Mouse (Mus musculus): Measurements from ENCODE around the gene Dnajc4. TPM values are rescaled to one million over a fixed set of nuclear protein-coding genes. Genes with fewer than 3 reads are reported as not detected.
"Not testable (repeated sequence)": the region's sequence is repeated elsewhere in the genome, so short reads cannot be mapped to it uniquely, and the experiment has no call there.

Gene Dnajc4
- polyA plus RNA-seq, 1 experiment from 2014 or later, result 32.1 TPM

DNA sequence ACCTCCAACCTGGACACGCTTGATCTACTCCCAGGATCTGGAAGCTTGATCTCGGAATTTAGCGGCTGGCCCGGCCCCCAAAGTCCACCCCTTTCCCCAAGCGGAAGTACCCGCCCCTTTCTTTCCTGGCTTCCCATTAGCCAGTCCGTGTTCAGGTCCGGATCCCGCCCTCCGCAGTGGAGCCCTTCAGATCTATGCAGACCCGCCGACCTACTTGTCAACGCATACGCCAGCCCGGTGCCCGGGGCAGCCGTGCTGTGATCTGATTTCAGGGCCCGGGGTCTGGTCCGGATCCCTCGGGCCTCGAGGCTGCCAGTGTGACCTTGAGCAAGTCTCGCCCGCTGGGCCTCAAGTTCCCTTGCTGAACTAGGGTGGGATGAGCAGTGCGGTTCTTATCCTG, 3.6 kb upstream of the Dnajc4 start, which contains the start of the genes Nudt22 and Trpt1:
Nudt22 (minus strand) TSS at position 112 of the 400 bp plus-strand sequence.
Trpt1 (plus strand) TSS at position 126 of the 400 bp plus-strand sequence.
- Histone ChIP-seq H3K4me2 (ENCODE audit: low read length) (peak within 1 kb of the TSS; percentile 90), H3K27ac (peak within 1 kb of the TSS; percentile 84), H3K4me1 (replicated peaks; ENCODE audit: insufficient read depth, low read length) (peaks cover 31% of the 10 kb centered on the region), H3K9ac (ENCODE audit: low read depth, low read length) (peak within 1 kb of the TSS; percentile 70), H3K4me3 (replicated peaks; ENCODE audit: low read depth, low read length) (peak within 1 kb of the TSS; percentile 56), H3K9me3 (replicated peaks; ENCODE audit: low read length) (no peaks in the 10 kb centered on the region), H3K27me3 (ENCODE audit: insufficient read depth, low read length) (no peaks in the 10 kb centered on the region), H3K36me3 (ENCODE audit: insufficient read depth, low read length) (peaks cover 11% of the 10 kb centered on the region; the same call in 1 of the 2 replicates)
- DNase-seq (ENCODE audit: low spot score) (peak; percentile 96), ATAC-seq (replicated peaks; ENCODE audit: low FRiP score, low read depth) (peak; percentile 71)
- under 1% methylated on average over 24 of the region's 24 CpGs for WGBS
- TF ChIP-seq CTCF (IDR thresholded peaks at IDR 0.05; ENCODE audit: low read depth), result no peak

DNA sequence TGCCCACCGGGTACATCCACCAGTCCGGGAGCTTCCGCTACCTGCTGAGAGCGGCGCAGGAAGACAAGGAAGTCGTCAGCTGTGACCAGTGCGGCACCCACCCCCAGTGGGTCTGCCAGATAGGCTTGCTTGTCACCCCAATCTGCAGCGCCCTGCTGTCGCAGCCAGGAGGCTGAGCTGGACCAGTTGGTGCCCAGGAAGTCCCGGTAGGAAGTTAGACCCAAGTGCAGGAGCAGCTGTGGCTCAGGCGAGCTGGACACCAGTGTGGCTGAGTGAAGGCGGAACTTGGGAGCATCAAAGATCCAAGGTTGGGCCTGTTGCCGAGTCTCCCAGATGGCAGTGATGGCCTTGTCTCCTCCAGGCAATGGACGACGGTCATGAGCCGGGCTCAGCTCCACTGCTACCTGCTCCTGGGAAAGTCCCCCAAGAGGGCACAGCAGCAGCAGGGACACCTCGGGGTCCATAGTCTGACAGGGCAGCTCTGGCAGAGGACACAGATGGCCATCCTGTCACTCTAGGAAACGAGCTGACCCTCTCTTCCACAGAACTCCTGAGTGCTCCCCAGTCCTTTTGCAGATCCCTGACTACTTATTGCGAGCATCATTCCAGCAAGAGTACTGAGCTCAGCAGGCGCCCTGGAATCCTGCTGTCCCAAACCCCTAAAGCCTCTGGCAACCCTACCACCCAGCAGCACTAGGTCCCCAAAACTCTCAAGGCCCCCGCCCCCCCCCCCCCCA, 3.1 kb upstream of the Dnajc4 start:
- Histone ChIP-seq H3K27me3 (ENCODE audit: insufficient read depth, low read length) (no peaks in the 10 kb centered on the region), H3K9me3 (replicated peaks; ENCODE audit: low read length) (no peaks in the 10 kb centered on the region), H3K4me1 (replicated peaks; ENCODE audit: insufficient read depth, low read length) (peaks cover 31% of the 10 kb centered on the region), H3K4me2 (ENCODE audit: low read length) (peak overlapping the region; percentile 90), H3K36me3 (ENCODE audit: insufficient read depth, low read length) (peaks cover 11% of the 10 kb centered on the region; the same call in 1 of the 2 replicates), H3K9ac (ENCODE audit: low read depth, low read length) (peak overlapping the region; percentile 70), H3K27ac (peak overlapping the region; percentile 50), H3K4me3 (replicated peaks; ENCODE audit: low read depth, low read length) (peak overlapping the region; percentile 56)
- DNase-seq (ENCODE audit: low spot score) (no peak), ATAC-seq (replicated peaks; ENCODE audit: low FRiP score, low read depth) (no peak)
- peak; percentile 17; the same call in 1 of the 2 replicates for TF ChIP-seq CTCF (IDR thresholded peaks at IDR 0.05; ENCODE audit: low read depth)
- WGBS, result 43% methylated on average over 21 of the region's 21 CpGs

DNA sequence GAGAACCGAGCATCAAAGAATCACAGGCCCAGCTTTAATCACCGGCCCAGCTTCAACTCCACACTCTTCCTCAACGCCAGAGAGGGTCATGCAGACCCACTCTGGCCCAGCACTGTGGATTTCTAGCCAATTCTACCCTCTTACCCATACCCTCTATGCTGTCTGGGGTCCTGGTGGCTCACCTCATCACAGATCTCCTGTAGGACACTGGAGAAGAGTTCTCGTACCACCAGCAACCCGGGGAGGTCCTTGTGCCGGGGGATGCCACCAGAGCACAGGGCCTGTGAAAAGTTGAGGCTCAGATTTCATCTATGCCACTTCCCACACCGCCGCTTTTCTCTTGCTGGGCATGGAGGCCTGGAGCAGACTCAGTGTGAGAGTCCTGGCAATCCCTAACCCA, 2.1 kb upstream of the Dnajc4 start:
- Histone ChIP-seq H3K4me3 (replicated peaks; ENCODE audit: low read depth, low read length) (0 out of 2 replicates have a peak overlapping the region, but pooled peaks have one; percentile 3), H3K36me3 (ENCODE audit: insufficient read depth, low read length) (peaks cover 7% of the 10 kb centered on the region; the same call in 1 of the 2 replicates), H3K27ac (no peak overlapping the region), H3K27me3 (ENCODE audit: insufficient read depth, low read length) (no peaks in the 10 kb centered on the region), H3K4me1 (replicated peaks; ENCODE audit: insufficient read depth, low read length) (peaks cover 31% of the 10 kb centered on the region), H3K4me2 (ENCODE audit: low read length) (peak overlapping the region; percentile 90), H3K9me3 (replicated peaks; ENCODE audit: low read length) (no peaks in the 10 kb centered on the region), H3K9ac (ENCODE audit: low read depth, low read length) (no peak overlapping the region)
- no peak for DNase-seq (ENCODE audit: low spot score)
- ATAC-seq (replicated peaks; ENCODE audit: low FRiP score, low read depth), result no peak
- 64% methylated on average over 8 of the region's 8 CpGs for WGBS
- TF ChIP-seq CTCF (IDR thresholded peaks at IDR 0.05; ENCODE audit: low read depth), result no peak

DNA sequence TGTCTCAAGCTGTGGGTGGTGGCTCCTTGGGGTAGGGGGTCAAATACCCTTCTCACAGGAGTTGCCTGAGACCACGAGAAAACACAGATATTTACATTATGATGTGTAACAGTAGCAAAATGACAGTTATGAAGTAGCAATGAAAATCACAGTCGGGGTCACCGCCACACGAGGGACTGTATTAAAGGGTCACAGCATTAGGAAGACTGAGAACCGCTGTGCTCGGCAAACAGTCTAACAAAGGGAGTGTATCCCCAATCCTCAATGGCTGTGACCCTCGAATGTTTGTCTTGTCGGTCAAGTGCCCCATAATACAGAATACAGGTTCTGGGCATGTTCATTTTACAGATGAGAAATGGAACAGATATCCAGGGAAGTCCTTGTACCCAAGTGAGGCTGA, 1.6 kb upstream of the Dnajc4 start:
- peaks cover 31% of the 10 kb centered on the region for H3K4me1 ChIP-seq (replicated peaks; ENCODE audit: insufficient read depth, low read length)
- TF ChIP-seq CTCF (IDR thresholded peaks at IDR 0.05; ENCODE audit: low read depth), result no peak
- H3K27me3 ChIP-seq (ENCODE audit: insufficient read depth, low read length), result no peaks in the 10 kb centered on the region
- no peaks in the 10 kb centered on the region for H3K9me3 ChIP-seq (replicated peaks; ENCODE audit: low read length)
- ATAC-seq (replicated peaks; ENCODE audit: low FRiP score, low read depth) (no peak), DNase-seq (ENCODE audit: low spot score) (no peak)
- H3K27ac ChIP-seq, result no peak overlapping the region
- no peak overlapping the region for H3K4me2 ChIP-seq (ENCODE audit: low read length)
- 82% methylated on average over 8 of the region's 8 CpGs for WGBS
- no peak overlapping the region for H3K9ac ChIP-seq (ENCODE audit: low read depth, low read length)
- no peak overlapping the region for H3K4me3 ChIP-seq (replicated peaks; ENCODE audit: low read depth, low read length)
- 0 out of 2 replicates have a peak, but pooled peaks cover 3% of the 10 kb centered on the region for H3K36me3 ChIP-seq (ENCODE audit: insufficient read depth, low read length)

DNA sequence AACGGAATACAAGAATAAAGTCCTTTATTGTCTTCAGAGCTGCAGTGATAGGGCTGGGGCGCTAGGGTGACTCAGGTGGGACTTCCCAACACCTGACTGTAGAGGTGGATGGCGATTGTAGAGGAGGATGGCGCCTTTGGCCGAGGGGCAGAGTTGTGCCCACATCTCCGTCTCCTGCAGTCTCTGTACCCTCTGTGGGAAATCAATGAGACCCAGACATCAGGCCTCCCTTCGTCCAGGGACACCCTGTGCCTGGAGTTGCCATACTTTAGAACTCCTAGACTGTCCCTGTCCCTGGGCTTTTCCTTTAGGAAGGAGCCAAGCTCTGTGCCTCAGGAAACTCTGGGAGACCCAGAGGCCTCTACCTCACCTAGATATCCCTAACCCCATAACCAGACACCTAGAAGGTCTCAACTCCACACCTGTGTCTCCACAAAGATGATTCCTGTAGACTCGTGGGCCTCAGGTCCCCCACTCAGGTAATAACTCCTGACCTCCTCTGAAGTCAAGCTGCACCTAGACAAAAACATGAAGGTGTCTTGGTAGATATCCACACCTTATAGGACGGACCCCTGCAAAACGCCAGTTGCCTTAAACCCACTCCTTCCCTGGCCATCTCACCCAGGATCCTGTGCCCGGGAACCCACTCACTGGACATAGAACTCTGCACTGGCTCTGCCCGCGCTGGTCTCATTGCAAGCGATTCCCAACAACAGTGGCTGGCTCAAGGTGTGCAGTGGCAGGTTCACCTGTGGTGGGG, 819 bp upstream of the Dnajc4 start:
- no peak for ATAC-seq (replicated peaks; ENCODE audit: low FRiP score, low read depth)
- Histone ChIP-seq H3K9me3 (replicated peaks; ENCODE audit: low read length) (no peaks in the 10 kb centered on the region), H3K9ac (ENCODE audit: low read depth, low read length) (peak overlapping the region; percentile 68), H3K27me3 (ENCODE audit: insufficient read depth, low read length) (no peaks in the 10 kb centered on the region), H3K36me3 (ENCODE audit: insufficient read depth, low read length) (no peaks in the 10 kb centered on the region), H3K4me2 (ENCODE audit: low read length) (peak overlapping the region; percentile 97), H3K4me1 (replicated peaks; ENCODE audit: insufficient read depth, low read length) (peaks cover 31% of the 10 kb centered on the region), H3K4me3 (replicated peaks; ENCODE audit: low read depth, low read length) (peak overlapping the region; percentile 53), H3K27ac (peak overlapping the region; percentile 73)
- no peak for DNase-seq (ENCODE audit: low spot score)
- no peak for TF ChIP-seq CTCF (IDR thresholded peaks at IDR 0.05; ENCODE audit: low read depth)
- WGBS, result 61% methylated on average over 14 of the region's 14 CpGs

DNA sequence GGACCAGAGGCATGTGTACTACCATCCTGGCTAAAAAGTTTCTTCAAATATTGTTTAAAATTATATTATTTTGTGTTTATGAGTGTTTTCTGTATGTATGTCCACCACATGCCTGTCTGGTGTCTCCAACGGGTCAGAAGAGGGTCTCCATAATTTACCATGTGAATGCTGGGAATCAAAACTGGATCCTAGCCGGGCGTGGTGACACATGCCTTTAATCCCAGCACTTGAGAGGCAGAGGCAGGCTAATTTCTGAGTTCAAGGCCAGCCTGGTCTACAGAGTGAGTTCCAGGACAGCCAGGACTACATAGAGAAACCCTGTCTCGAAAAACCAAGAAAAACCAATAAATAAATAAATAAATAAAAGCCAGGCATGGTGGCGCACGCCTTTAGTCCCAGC, 1.2 kb downstream of the Dnajc4 start:
- not testable (repeated sequence) for H3K9me3 ChIP-seq (replicated peaks; ENCODE audit: low read length); H3K4me2 ChIP-seq (ENCODE audit: low read length); DNase-seq (ENCODE audit: low spot score); H3K9ac ChIP-seq (ENCODE audit: low read depth, low read length); H3K27ac ChIP-seq; H3K27me3 ChIP-seq (ENCODE audit: insufficient read depth, low read length); H3K4me3 ChIP-seq (replicated peaks; ENCODE audit: low read depth, low read length); ATAC-seq (replicated peaks; ENCODE audit: low FRiP score, low read depth); H3K36me3 ChIP-seq (ENCODE audit: insufficient read depth, low read length)
- 94% methylated on average over 6 of the region's 6 CpGs for WGBS
- H3K4me1 ChIP-seq (replicated peaks; ENCODE audit: insufficient read depth, low read length), result peaks cover 29% of the 10 kb centered on the region
